Mouse (Mus musculus): ENCODE results near the gene Stat3. TPM values are rescaled to one million over a fixed set of nuclear protein-coding genes. Genes with fewer than 3 reads are reported as not detected.

Stat3 gene
- polyA plus RNA-seq, 1 experiment from 2014 or later = 22.8 TPM

DNA sequence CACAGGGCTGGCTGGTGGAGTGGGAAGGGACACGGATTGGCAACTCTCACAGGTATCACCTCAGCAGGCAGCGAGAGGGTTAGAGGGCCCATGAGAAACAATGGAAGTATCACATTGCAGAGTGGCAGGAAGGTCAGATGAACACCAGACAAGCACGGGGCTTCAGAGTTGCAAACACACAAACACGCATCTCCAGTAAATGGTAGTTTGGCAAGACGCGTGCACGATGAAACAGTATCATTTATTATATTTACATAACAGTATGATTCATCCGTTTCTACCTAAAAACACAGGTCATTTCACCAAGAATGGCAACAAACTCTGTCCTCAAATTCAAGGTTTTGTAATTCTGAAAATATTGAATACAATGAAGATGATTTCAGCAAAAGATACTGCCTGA is 99.8 kb downstream of the Stat3 start:
- Histone ChIP-seq H3K9me3 (peaks cover 3% of the 10 kb centered on the region), H3K27me3 (replicated peaks; ENCODE audit: low read depth, poor library complexity, severe bottlenecking) (no peaks in the 10 kb centered on the region), H3K4me3 (no peak overlapping the region), H3K4me1 (0 out of 2 replicates have a peak, but pooled peaks cover 11% of the 10 kb centered on the region), H3K36me3 (replicated peaks) (0 out of 2 replicates have a peak, but pooled peaks cover 3% of the 10 kb centered on the region), H3K27ac (replicated peaks) (no peak overlapping the region)
- no peak for DNase-seq (ENCODE audit: low spot score)
- 71% methylated on average over 8 of the region's 8 CpGs for WGBS

DNA sequence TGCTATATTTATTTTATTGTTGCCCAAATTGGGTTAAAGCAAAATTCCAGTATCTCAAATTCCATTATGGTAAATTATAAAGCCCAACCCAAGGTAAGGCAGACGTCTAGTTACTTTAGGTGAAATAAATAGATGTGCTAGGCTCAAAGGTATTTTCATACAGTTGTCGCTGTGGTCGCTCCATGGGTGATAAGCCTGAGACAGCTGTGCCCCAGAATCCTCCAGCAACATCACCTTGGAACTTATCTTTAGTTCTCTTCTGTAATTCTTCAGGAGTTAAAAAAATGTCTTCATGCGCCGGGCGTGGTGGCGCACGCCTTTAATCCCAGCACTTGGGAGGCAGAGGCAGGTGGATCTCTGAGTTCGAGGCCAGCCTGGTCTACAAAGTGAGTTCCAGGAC is 100.4 kb downstream of the Stat3 start:
- H3K4me1 ChIP-seq = 0 out of 2 replicates have a peak, but pooled peaks cover 11% of the 10 kb centered on the region
- no peak overlapping the region for H3K4me3 ChIP-seq
- H3K27ac ChIP-seq (replicated peaks) = no peak overlapping the region
- 0 out of 2 replicates have a peak, but pooled peaks cover 3% of the 10 kb centered on the region for H3K36me3 ChIP-seq (replicated peaks)
- 92% methylated on average over 9 of the region's 9 CpGs for WGBS
- no peak for DNase-seq (ENCODE audit: low spot score)
- H3K9me3 ChIP-seq = peaks cover 3% of the 10 kb centered on the region
- H3K27me3 ChIP-seq (replicated peaks; ENCODE audit: low read depth, poor library complexity, severe bottlenecking) = no peaks in the 10 kb centered on the region

DNA sequence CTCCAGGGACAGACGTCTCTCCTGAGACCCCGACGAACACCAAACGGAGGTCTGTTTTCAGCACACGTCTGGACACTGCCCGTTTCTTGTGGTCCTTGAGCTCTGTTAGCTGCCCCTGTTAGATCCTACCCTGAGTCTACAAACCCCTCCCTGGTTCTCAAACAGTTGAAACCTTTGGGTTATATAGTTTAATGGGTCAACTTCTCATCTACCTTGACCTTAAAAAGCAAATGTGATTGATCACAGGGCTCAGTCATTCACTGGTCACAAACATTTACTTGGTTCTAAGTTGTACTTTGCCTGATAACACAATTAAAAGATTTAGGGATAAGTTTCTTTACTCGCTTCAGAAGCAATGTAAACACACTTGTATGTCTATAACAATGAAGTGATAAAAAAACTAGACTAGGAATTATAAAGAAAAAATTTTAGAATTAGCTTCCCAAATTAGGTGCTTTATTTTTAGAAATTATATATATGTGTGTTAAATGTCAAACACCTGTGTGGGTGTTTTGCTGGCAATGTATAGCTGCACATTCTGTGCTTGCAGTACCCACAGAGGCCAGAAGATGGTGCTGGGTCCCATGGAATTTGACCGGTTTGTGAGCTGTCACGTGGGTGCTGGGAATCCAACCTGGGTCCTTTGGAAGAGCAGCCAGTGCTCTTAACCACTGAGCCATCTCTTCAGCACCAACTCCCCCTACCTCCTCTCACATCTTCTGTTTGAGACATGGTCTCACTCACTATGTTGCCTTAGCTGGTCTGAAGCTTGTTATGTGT is 102.2 kb downstream of the Stat3 start:
- DNase-seq (ENCODE audit: low spot score) = no peak
- 0 out of 2 replicates have a peak, but pooled peaks cover 3% of the 10 kb centered on the region for H3K36me3 ChIP-seq (replicated peaks)
- no peak overlapping the region for H3K4me3 ChIP-seq
- H3K4me1 ChIP-seq = peaks cover 13% of the 10 kb centered on the region
- H3K9me3 ChIP-seq = peaks cover 3% of the 10 kb centered on the region
- H3K27me3 ChIP-seq (replicated peaks; ENCODE audit: low read depth, poor library complexity, severe bottlenecking) = no peaks in the 10 kb centered on the region
- 79% methylated on average over 9 of the region's 9 CpGs for WGBS
- H3K27ac ChIP-seq (replicated peaks) = no peak overlapping the region

Other genes starting within 250 kb of the Stat3 start
- 1.2 TPM in 2 replicates for gene Zfp385c, start 247.1 kb downstream of the Stat3 start, polyA plus RNA-seq (2016; fragmentation: Nextera tagmentation; extraction: Ambion mirVana)
- gene Dhx58, start 235.3 kb downstream of the Stat3 start, polyA plus RNA-seq (2016; fragmentation: Nextera tagmentation; extraction: Ambion mirVana) = 3.3 and 3.6 TPM in 2 replicates
- 72.4 and 80.6 TPM in 2 replicates for gene Kat2a, start 227.1 kb downstream of the Stat3 start, polyA plus RNA-seq (2016; fragmentation: Nextera tagmentation; extraction: Ambion mirVana)
- gene Hspb9, start 225.7 kb downstream of the Stat3 start, polyA plus RNA-seq (2016; fragmentation: Nextera tagmentation; extraction: Ambion mirVana) = 0.56 TPM in 1 of 2 replicates, not detected in the other
- gene Rab5c, start 201.3 kb downstream of the Stat3 start, polyA plus RNA-seq (2016; fragmentation: Nextera tagmentation; extraction: Ambion mirVana) = 13.0 and 13.1 TPM in 2 replicates
- 0.64 and 0.71 TPM in 2 replicates for gene Kcnh4, start 179.6 kb downstream of the Stat3 start, polyA plus RNA-seq (2016; fragmentation: Nextera tagmentation; extraction: Ambion mirVana)
- gene Hcrt, start 176.6 kb downstream of the Stat3 start, polyA plus RNA-seq (2016; fragmentation: Nextera tagmentation; extraction: Ambion mirVana) = not detected in 2 replicates
- 3.3 and 3.7 TPM in 2 replicates for gene Ghdc, start 168.6 kb downstream of the Stat3 start, polyA plus RNA-seq (2016; fragmentation: Nextera tagmentation; extraction: Ambion mirVana)
- 14.4 and 14.9 TPM in 2 replicates for gene Stat5b, start 88.8 kb downstream of the Stat3 start, polyA plus RNA-seq (2016; fragmentation: Nextera tagmentation; extraction: Ambion mirVana)
- 1.7 and 1.9 TPM in 2 replicates for gene Stat5a, start 80.2 kb downstream of the Stat3 start, polyA plus RNA-seq (2016; fragmentation: Nextera tagmentation; extraction: Ambion mirVana)
- gene Cavin1, start 31.3 kb upstream of the Stat3 start, polyA plus RNA-seq (2016; fragmentation: Nextera tagmentation; extraction: Ambion mirVana) = 20.6 and 23.5 TPM in 2 replicates
- 30.1 and 30.5 TPM in 2 replicates for gene Atp6v0a1, start 69.9 kb upstream of the Stat3 start, polyA plus RNA-seq (2016; fragmentation: Nextera tagmentation; extraction: Ambion mirVana)
- 7.4 and 8.9 TPM in 2 replicates for gene Naglu, start 130.5 kb upstream of the Stat3 start, polyA plus RNA-seq (2016; fragmentation: Nextera tagmentation; extraction: Ambion mirVana)
- gene Hsd17b1, start 138.9 kb upstream of the Stat3 start, polyA plus RNA-seq (2016; fragmentation: Nextera tagmentation; extraction: Ambion mirVana) = 0.21 TPM in 1 of 2 replicates, not detected in the other
- gene Coasy, start 143.0 kb upstream of the Stat3 start, polyA plus RNA-seq (2016; fragmentation: Nextera tagmentation; extraction: Ambion mirVana) = 48.7 and 51.1 TPM in 2 replicates
- 40.6 and 41.0 TPM in 2 replicates for gene Mlx, start 147.7 kb upstream of the Stat3 start, polyA plus RNA-seq (2016; fragmentation: Nextera tagmentation; extraction: Ambion mirVana)
- 69.5 and 72.3 TPM in 2 replicates for gene Psmc3ip, start 155.9 kb upstream of the Stat3 start, polyA plus RNA-seq (2016; fragmentation: Nextera tagmentation; extraction: Ambion mirVana)
- 19.7 and 20.2 TPM in 2 replicates for gene Retreg3, start 180.4 kb upstream of the Stat3 start, polyA plus RNA-seq (2016; fragmentation: Nextera tagmentation; extraction: Ambion mirVana)
- gene Tubg1, start 180.4 kb upstream of the Stat3 start, polyA plus RNA-seq (2016; fragmentation: Nextera tagmentation; extraction: Ambion mirVana) = 135 and 142 TPM in 2 replicates
- gene Tubg2, start 216.4 kb upstream of the Stat3 start, polyA plus RNA-seq (2016; fragmentation: Nextera tagmentation; extraction: Ambion mirVana) = 4.9 and 5.7 TPM in 2 replicates
- 0.23 and 0.31 TPM in 2 replicates for gene Cntnap1, start 231.0 kb upstream of the Stat3 start, polyA plus RNA-seq (2016; fragmentation: Nextera tagmentation; extraction: Ambion mirVana)
- gene Plekhh3, start 231.8 kb upstream of the Stat3 start, polyA plus RNA-seq (2016; fragmentation: Nextera tagmentation; extraction: Ambion mirVana) = 3.7 and 4.0 TPM in 2 replicates
- 0.16 TPM in 1 of 2 replicates, not detected in the other for gene Ccr10, start 235.9 kb upstream of the Stat3 start, polyA plus RNA-seq (2016; fragmentation: Nextera tagmentation; extraction: Ambion mirVana)

All from embryonic facial prominence, embryonic 10.5 days (tissue).